Mouse (Mus musculus) right cerebral cortex, postnatal 10 days (tissue): ENCODE results near the gene Leng9.
"Not testable (repeated sequence)": the region's sequence is repeated elsewhere in the genome, so short reads cannot be mapped to it uniquely, and the experiment has no call there.

ENCODE experiments used
- DNase-seq, 2 experiments: peaks; one replicate each; pipeline ENCODE4 v3.0.0; 2021; ENCODE audit warnings: low spot score in 2 of 2

Leng9 gene

GRCm38 (mm10) chr7:4150059-4150541, at the start of gene Leng9:
Gene Leng9, minus strand, starts transcription at chr7:4150374.
- peak; percentile 59 to 72 for DNase-seq

- DNase-seq, result peak in 1 of 2 experiments; percentile 26
Observed at GRCm38 (mm10) chr7:4178438-4178837, 28.3 kb upstream of the Leng9 start.

- no peak for DNase-seq
Observed at GRCm38 (mm10) chr7:4170193-4170938, 20.2 kb upstream of the Leng9 start.

DNA sequence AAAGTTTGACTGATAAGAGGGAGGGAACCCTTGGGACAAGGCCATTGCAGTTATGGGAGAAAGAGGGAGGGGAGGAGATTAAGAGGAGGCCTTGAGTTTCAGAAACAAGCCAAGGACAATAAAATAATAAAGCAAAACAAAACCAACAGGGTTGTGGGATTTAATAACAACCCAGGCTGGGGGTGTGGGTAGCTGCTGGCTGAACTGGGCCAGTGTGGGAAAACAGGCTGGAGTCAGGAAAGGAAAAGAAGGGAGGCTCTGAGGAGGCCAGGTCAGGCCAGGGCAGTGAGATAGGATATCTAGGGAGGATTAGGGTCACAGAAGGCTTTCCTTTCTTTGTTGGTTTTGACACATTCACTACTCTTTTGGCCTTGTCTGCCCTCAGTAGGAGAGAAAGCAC, 16.9 kb upstream of the Leng9 start:
- DNase-seq, result no peak

DNA sequence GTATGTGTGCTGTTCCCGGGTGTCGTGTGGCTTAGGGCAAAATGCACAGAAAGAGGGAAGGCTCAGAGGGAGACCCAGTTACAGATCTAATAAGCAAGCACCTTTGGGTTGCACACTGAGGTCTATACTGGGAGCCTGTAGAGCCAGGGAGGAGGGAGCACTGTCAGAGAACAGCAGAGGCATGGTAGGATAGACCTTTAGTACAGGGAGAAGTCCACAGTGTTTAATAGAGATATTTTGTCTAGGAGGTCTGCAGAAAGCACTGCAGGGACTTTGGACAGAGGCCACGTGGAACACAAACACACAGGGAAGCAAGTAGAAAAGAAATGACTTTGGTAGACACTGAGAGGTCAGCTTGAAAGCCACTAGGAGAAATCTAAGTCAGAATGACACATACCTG, 15.1 kb upstream of the Leng9 start:
- DNase-seq, result no peak

- peak in 1 of 2 experiments; percentile 25 for DNase-seq
Observed at GRCm38 (mm10) chr7:4164090-4164910, 14.1 kb upstream of the Leng9 start, which contains the start of gene Cdc42ep5. Gene Cdc42ep5, minus strand, starts transcription at chr7:4164860.

GRCm38 (mm10) chr7:4163571-4164072, 13.4 kb upstream of the Leng9 start:
- no peak for DNase-seq

DNA sequence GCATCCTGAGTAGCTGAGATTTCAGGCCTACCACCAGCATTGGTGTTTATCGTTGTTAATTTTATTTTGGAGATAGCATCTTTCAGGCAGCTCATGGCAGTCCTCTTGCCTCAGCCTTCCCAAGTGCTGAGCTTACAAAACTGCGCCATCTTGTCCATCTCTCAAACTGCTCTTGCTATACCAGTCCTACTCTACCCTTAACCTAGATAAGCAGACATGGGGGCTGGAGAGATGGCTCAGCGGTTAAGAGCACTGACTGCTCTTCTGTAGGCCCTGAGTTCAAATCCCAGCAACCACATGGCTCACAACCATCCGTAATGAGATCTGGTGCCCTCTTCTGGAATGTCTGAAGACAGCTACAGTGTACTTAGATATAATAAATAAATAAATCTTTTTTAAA, 11.4 kb upstream of the Leng9 start:
- DNase-seq, result not testable (repeated sequence)

GRCm38 (mm10) chr7:4154976-4155375, 4.8 kb upstream of the Leng9 start:
- no peak for DNase-seq

DNA sequence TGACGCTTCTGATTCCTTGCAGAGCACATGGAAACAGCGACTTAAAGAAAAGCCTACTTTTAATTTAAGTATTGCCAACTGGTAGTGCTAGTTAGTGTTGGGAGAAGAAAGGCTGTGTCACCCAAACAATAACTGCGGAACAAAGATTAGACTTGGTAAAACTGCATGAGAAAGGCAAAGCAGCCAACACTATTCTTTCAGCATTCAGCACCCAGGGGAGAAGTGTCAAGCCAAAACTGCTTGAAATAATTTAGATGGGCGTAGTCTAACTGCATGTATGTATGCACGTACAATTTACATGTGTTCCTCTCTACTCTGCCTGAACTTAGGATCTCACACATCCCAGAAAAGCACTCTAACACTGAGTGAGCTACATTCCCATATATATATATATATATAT, 4.2 kb upstream of the Leng9 start:
- no peak for DNase-seq

- peak; percentile 45 to 65 for DNase-seq
Observed at GRCm38 (mm10) chr7:4151241-4151640, 1.1 kb upstream of the Leng9 start.

GRCm38 (mm10) chr7:4150811-4151221, 642 bp upstream of the Leng9 start:
- DNase-seq, result peak; percentile 55 to 75

GRCm38 (mm10) chr7:4149209-4150054, 742 bp downstream of the Leng9 start:
- DNase-seq, result peak; percentile 88 to 92

DNA sequence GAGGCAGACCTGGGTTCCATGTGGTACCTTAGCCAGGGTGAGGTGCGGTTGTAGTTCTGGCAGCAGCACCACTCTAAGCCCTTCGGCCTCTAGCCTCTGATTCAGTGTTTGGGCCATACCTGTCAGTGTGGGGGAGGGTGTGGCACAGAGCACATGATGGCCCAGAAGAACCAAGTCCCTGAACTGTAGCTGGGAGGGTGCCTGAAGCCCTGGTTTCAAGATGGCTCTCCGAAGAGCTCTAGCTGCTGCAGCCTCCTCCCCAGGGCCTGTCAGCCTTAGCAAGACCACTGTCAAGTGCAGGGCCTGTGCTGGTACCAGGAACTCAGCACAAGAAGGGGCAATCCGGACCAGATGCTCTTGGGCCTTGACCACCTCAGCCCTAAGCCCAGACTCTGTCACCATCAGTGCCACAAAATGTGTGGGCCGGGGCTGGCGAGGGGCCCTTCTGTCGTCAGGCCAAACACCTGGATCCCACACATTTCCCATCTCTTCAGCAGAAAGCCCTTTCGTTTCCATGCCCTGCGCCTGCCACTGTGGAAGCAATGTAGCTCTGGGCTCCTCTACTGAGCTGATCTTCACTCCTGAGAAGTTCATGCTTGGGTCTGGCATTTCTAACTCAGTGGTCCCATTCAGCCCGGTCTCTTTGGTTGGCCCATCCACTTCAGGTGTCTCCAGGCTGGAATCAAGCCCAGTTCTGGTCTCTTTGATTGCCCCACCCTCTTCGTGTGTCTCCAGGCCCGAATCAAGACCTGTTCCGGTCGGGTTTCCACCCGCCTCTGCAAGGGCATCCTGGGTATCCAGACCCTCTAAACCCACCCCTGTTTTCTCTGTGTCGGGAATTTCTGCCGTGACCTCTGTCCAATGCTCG, 1.6 kb downstream of the Leng9 start:
- peak; percentile 45 to 66 for DNase-seq

- DNase-seq, result no peak
Observed at GRCm38 (mm10) chr7:4147836-4148235, 2.3 kb downstream of the Leng9 start.

DNA sequence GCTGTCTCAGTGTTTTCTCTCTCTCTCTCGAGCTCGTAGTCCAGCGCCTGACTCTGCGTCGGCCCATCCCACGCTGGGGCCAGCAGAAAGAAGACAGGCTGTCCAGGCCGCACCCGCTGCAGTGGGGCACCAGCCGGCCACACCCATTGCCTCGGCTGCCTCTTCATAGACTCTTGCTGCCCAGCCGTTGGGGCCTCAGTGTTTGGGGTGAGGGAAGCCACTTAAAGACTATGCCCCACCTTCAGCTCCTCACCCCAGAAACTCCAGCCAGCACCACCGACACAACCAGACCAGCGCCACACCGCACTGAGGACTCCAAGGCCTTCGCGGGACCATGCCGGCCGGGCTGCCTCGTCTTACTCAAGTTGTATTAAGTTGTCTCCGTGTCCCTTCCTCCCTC, 2.8 kb downstream of the Leng9 start:
- peak; percentile 47 to 50 for DNase-seq

- peak in 1 of 2 experiments; percentile 47 for DNase-seq
Observed at GRCm38 (mm10) chr7:4146241-4147180, 3.7 kb downstream of the Leng9 start.

- DNase-seq, result peak; percentile 65 to 70
Observed at GRCm38 (mm10) chr7:4145552-4146190, 4.5 kb downstream of the Leng9 start.
